Mouse (Mus musculus): ENCODE measurements around the gene Ostm1. TPM values are rescaled to one million over a fixed set of nuclear protein-coding genes. Genes with fewer than 3 reads are reported as not detected.

Ostm1 gene
- polyA plus RNA-seq, 1 experiment from 2014 or later: 12.2 TPM

DNA sequence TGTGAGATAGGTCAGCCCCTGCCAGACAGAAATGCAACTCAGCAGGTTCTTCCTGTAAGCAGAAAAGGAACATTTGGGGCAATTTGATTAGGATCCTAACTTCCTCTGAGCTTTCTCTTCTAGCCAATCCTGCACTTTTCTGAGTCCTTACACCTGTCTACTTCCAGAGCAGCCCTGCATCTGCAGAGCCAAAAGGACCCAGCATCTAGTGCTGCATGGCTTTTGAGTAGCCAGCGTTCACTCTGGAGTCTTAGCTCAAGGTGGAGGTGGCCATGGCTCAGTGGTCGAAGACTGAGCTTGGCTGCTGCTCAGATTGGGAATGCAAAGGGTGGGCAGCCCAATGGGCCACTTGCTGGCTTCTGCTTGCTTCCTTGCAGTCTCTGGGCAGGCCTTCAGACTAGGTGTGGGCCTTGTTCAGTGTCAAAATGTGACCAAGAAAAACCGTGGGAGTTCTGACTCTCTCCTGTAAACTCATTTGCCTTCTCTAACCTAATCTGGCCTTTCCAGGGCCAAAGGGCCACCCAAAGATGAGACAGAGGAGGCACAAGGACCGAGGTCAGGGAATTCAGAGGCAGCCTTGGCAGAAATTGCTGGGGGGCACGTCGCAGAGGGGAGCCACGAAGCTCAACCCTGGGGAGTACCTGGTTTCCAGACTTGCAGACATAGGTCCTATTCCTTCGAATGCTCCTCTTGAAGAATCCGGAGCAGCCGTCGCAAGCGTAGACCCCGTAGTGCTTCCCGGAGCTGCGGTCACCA lies 5.9 kb upstream of the Ostm1 start:
- H3K9ac ChIP-seq: no peak overlapping the region
- no peak overlapping the region for H3K4me2 ChIP-seq
- ATAC-seq (ENCODE audit: insufficient read depth): no peak
- 3% methylated on average over 15 of the region's 15 CpGs for WGBS (ENCODE audit: insufficient replicate concordance)
- no peak overlapping the region for H3K4me3 ChIP-seq (replicated peaks)
- no peaks in the 10 kb centered on the region for H3K9me3 ChIP-seq (replicated peaks)
- peaks cover 100% of the 10 kb centered on the region for H3K27me3 ChIP-seq
- H3K27ac ChIP-seq (replicated peaks): no peak overlapping the region
- no peaks in the 10 kb centered on the region for H3K36me3 ChIP-seq (replicated peaks)
- H3K4me1 ChIP-seq (replicated peaks): peaks cover 5% of the 10 kb centered on the region; the same call in 1 of the 2 replicates

DNA sequence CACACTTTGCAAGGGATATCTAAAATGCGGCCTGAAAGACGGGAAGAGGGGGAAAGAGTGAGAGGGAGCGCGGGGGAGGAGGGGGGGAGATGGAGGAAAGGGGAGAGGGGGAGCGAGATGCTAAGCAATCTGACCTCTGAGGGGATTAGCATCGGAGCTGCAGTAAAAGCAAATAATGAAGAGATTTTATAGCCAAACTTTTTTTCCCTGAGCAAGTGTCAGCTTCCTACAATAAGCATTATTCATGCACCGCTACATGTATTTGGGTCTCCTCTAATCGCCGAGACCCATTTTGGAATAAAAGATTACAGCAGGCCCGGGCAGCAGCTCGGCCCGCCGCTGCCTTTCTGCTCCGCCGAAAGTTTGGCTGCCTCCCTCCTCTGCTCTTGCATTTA lies 5.3 kb upstream of the Ostm1 start:
- 2% methylated on average over 15 of the region's 15 CpGs for WGBS (ENCODE audit: insufficient replicate concordance)
- Histone ChIP-seq H3K4me2 (no peak overlapping the region), H3K4me3 (replicated peaks) (no peak overlapping the region), H3K36me3 (replicated peaks) (no peaks in the 10 kb centered on the region), H3K4me1 (replicated peaks) (peaks cover 5% of the 10 kb centered on the region; the same call in 1 of the 2 replicates), H3K27me3 (peaks cover 100% of the 10 kb centered on the region), H3K9ac (no peak overlapping the region), H3K27ac (replicated peaks) (no peak overlapping the region), H3K9me3 (replicated peaks) (no peaks in the 10 kb centered on the region)
- no peak for ATAC-seq (ENCODE audit: insufficient read depth)

DNA sequence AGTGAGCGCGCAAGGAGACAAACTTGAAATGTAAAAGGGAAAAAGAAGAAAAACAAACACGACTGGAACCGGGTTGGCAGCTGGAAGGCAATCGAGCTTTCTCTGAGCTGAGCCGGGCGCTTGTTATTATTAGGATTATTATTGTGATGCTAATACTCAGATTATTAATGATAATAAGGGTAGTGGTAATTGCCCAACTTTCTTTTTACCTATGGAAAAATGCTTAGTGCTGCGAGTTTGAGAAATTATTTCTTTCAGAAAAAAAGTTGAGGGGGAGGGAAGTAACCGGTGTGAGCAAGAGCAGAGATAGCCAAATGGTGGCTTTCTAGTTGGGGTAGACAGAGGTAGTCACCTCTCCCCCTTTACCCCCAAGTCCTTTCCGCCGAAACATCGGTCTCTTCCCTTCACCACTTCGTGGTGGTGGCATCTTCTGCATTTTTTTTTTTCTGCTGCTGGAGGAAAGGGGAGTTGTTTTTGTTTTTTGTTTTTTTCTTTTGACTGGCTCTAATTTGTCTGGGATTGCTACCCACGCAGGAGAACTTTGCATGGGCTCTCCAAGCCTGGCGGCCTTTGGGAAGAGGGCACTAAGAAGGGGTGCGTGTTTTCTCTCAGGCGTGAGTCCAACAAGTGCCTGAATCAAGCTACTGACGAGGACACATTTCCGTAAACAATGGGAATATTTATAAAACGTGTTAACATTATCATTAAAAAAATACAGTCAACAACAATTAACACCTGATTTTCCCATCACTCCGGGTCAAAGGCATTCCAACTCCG lies 4.7 kb upstream of the Ostm1 start:
- Histone ChIP-seq H3K4me2 (no peak overlapping the region), H3K9ac (no peak overlapping the region), H3K4me3 (replicated peaks) (no peak overlapping the region), H3K9me3 (replicated peaks) (no peaks in the 10 kb centered on the region), H3K27me3 (peaks cover 100% of the 10 kb centered on the region), H3K27ac (replicated peaks) (no peak overlapping the region), H3K4me1 (replicated peaks) (peaks cover 5% of the 10 kb centered on the region; the same call in 1 of the 2 replicates), H3K36me3 (replicated peaks) (no peaks in the 10 kb centered on the region)
- 3% methylated on average over 22 of the region's 22 CpGs for WGBS (ENCODE audit: insufficient replicate concordance)
- no peak for ATAC-seq (ENCODE audit: insufficient read depth)

DNA sequence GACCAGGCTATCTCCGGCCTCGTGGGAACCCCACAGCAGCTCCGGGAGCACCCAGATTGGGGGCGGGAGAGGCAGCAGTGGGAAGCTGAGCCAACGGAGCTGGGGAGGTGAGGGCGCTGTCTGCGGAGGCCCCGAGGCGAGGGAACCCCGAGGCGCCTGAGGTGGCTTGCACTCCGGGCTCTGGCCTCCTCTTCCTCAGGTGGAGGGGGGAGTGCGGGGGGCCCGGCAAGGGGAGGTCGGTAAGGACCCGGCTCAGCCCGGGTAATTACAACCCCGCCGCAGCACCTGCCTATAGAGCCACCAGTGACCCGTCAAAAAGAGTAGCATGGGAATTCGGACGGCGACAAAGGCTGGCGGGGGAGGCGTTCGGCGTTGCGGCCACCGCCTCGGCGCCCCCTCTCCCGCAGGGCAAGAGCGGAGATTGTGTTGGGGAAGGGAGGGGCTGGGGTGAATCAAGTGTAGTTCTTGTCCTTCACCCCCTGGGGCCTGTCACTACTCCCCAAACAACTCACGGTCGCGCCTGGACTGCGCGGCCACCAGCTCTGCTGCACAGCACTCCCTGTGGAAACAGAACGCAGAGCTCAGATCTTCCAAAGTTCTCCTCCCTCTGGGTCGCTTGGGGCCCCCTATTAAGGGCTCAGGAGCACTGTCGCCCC lies 4.0 kb upstream of the Ostm1 start:
- Histone ChIP-seq H3K9ac (no peak overlapping the region), H3K36me3 (replicated peaks) (no peaks in the 10 kb centered on the region), H3K27ac (replicated peaks) (no peak overlapping the region), H3K4me2 (no peak overlapping the region; the same call in 1 of the 2 replicates), H3K4me1 (replicated peaks) (peaks cover 5% of the 10 kb centered on the region; the same call in 1 of the 2 replicates), H3K4me3 (replicated peaks) (no peak overlapping the region; the same call in 1 of the 2 replicates), H3K27me3 (peaks cover 100% of the 10 kb centered on the region), H3K9me3 (replicated peaks) (no peaks in the 10 kb centered on the region)
- 1% methylated on average over 41 of the region's 41 CpGs for WGBS (ENCODE audit: insufficient replicate concordance)
- ATAC-seq (ENCODE audit: insufficient read depth): no peak

DNA sequence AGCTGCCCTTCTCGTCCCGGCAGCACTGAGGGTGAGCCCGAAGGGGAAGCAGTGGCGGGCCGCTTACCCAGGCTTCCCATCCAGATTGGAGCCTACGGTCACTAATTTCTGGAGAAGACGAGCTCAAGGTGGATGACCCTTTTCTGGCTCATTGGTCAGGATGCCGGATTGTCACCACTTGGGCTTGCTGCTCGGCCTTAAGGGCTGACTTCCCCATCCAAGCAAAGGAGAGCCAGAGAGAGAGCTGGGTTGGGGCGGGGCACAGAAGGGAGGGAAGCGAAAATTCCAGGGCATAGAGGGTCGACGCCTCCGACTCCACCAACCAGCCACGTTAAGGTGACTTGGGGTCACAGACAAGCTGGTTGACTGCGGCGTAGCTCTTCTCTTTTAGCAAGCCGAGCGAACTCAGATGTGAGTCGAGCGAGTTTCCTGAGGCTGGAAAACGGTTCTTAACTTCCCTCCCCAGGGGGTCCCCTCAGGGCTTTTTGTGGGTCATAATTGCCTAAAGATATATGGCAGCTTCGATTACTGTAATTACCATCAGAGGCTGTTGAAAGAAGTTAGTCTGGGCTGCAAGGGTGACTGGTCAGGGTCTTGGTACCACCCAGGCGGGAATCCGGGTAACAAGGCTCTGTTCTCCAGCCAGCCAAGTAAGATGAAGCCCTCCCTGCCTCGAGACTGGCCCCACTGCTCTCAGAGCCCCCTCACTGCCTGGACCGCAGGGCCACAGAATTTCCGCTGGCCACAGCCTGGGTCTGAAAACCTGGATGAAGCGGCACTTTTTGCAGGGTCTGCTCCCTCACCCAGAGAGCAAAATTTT lies 3.3 kb upstream of the Ostm1 start:
- H3K36me3 ChIP-seq (replicated peaks): no peaks in the 10 kb centered on the region
- H3K27me3 ChIP-seq: peaks cover 100% of the 10 kb centered on the region
- no peak overlapping the region for H3K27ac ChIP-seq (replicated peaks)
- no peak for ATAC-seq (ENCODE audit: insufficient read depth)
- H3K9me3 ChIP-seq (replicated peaks): no peaks in the 10 kb centered on the region
- no peak overlapping the region for H3K4me3 ChIP-seq (replicated peaks)
- 2% methylated on average over 29 of the region's 29 CpGs for WGBS (ENCODE audit: insufficient replicate concordance)
- peaks cover 5% of the 10 kb centered on the region; the same call in 1 of the 2 replicates for H3K4me1 ChIP-seq (replicated peaks)
- no peak overlapping the region for H3K9ac ChIP-seq
- no peak overlapping the region for H3K4me2 ChIP-seq

DNA sequence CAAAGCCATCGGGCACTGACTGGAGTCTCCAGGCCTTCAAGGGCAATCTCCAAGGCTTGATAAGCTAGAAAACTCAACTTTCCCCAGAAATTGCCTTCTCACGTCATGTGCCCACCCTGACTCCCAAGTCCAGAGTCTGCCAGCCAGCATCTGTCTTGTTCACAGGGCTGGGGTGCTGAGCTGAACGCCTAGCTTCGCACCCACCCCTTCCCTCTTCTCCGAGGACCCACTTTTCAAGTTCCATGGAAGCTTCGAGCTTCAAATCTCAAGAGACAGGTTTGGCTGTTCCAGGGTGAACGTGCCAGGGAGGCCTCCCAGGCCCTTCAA lies 2.7 kb upstream of the Ostm1 start:
- Histone ChIP-seq H3K9me3 (replicated peaks) (no peaks in the 10 kb centered on the region), H3K27ac (replicated peaks) (no peak overlapping the region), H3K9ac (no peak overlapping the region), H3K4me3 (replicated peaks) (no peak overlapping the region), H3K4me2 (no peak overlapping the region), H3K4me1 (replicated peaks) (peaks cover 5% of the 10 kb centered on the region; the same call in 1 of the 2 replicates), H3K36me3 (replicated peaks) (no peaks in the 10 kb centered on the region), H3K27me3 (peaks cover 100% of the 10 kb centered on the region)
- WGBS (ENCODE audit: insufficient replicate concordance): 3% methylated on average over 7 of the region's 7 CpGs
- no peak for ATAC-seq (ENCODE audit: insufficient read depth)

DNA sequence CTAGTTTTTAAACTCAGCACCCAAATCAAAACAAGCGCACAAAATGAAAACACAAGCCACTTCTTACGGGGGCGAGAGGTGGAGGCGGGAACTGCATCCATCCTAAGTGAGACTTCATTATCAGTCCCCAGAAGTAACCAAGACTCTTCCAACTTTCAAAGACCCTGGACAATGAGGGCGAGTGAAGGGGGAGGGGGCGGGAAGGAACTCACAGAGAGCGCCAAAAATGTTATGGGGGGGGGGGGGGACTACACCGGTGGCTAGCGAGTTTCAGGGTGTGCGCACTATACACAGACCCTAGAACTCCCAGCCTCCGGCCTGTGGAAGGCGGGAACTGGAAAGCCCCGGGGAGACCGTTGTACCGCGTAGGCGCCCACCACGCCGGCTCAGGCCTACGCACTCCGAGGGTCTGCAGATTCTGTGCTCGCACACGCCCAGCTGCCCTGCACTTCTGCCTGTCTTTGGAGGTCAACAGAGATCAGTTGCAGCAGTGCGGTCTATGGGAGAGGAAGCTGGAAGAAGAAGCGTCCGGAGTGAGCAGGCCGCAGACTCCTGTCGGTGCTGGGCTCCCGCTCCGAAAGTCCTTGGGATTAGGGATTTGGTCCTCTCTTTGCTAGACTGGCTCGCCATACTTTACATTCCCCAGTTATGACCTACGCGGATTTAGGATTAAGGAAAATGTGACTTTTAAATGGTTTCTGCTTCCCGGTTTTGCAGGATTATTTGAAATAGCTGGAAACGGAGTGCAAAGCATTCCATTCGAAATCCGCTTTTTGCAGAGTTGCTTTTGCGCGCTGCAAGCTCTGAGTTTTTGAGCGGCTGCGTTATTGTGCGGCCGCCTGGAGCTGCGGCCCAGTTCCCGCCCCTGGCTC lies 1.7 kb upstream of the Ostm1 start:
- ATAC-seq (ENCODE audit: insufficient read depth): no peak
- WGBS (ENCODE audit: insufficient replicate concordance): 1% methylated on average over 44 of the region's 45 CpGs
- H3K4me1 ChIP-seq (replicated peaks): peaks cover 5% of the 10 kb centered on the region; the same call in 1 of the 2 replicates
- no peaks in the 10 kb centered on the region for H3K36me3 ChIP-seq (replicated peaks)
- H3K4me3 ChIP-seq (replicated peaks): no peak overlapping the region
- H3K27me3 ChIP-seq: peaks cover 100% of the 10 kb centered on the region
- no peaks in the 10 kb centered on the region for H3K9me3 ChIP-seq (replicated peaks)
- H3K27ac ChIP-seq (replicated peaks): no peak overlapping the region
- no peak overlapping the region; the same call in 1 of the 2 replicates for H3K4me2 ChIP-seq
- no peak overlapping the region for H3K9ac ChIP-seq

DNA sequence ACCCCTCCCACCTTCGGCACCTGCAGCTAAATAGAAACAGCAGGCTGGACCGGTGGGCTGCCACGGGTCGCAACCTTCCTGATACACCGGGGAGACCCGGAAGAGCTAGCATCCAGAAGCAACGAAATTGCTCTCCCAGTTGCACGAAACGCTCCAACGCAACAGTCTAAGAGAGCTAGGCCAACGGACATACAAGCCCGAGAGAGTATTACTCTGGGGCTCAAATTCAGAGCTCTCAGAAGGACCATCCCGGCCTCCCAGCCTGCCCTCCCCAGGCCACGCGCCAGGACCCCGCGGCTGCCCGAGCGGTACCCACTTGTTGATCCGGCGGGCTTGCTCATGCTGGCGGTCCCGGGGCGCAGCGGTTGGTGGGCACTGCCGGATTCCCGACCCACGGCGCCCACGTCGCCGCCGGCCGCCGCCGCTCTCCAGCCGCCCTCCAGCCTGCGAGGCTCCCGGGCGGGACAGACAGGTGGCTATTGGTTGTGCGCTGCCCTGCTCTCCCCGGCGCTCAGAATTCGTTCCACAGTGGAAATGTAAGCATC lies 984 bp upstream of the Ostm1 start:
- H3K4me2 ChIP-seq: no peak overlapping the region; the same call in 1 of the 2 replicates
- H3K4me3 ChIP-seq (replicated peaks): no peak overlapping the region
- 1% methylated on average over 44 of the region's 44 CpGs for WGBS (ENCODE audit: insufficient replicate concordance)
- no peaks in the 10 kb centered on the region for H3K9me3 ChIP-seq (replicated peaks)
- H3K27ac ChIP-seq (replicated peaks): no peak overlapping the region
- H3K27me3 ChIP-seq: peaks cover 100% of the 10 kb centered on the region
- H3K36me3 ChIP-seq (replicated peaks): no peaks in the 10 kb centered on the region
- H3K4me1 ChIP-seq (replicated peaks): peaks cover 5% of the 10 kb centered on the region; the same call in 1 of the 2 replicates
- ATAC-seq (ENCODE audit: insufficient read depth): no peak
- no peak overlapping the region for H3K9ac ChIP-seq

DNA sequence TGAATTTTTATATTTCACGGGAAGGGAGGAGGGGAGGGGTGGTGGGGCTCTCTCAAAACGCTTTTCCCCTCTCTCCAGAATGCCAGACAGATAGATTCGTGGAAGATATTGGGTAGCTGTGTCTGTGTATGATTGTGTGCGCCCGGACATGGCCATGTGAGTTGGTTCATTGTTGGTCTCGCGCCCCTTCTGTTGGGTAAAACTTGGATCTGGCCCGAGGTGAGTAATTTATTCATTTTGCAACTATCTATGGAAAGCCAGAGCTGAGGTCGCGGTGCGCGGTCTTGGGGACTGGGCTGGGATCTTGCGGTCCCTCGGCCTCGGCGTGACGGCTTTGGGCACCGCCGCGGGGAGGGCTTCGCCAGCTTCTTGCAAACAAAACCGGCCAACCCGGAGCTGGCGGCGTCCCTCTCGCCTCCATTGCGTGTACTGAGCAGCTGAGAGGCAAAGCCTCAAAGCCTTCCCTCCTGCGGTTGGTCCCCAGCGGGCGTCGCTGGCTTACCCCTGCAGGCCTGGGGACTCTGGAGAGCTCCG lies 347 bp downstream of the Ostm1 start:
- peaks cover 100% of the 10 kb centered on the region for H3K27me3 ChIP-seq
- no peaks in the 10 kb centered on the region for H3K9me3 ChIP-seq (replicated peaks)
- H3K4me3 ChIP-seq (replicated peaks): no peak overlapping the region
- peaks cover 5% of the 10 kb centered on the region; the same call in 1 of the 2 replicates for H3K4me1 ChIP-seq (replicated peaks)
- H3K4me2 ChIP-seq: no peak overlapping the region
- no peak overlapping the region for H3K27ac ChIP-seq (replicated peaks)
- WGBS (ENCODE audit: insufficient replicate concordance): 2% methylated on average over 32 of the region's 32 CpGs
- no peaks in the 10 kb centered on the region for H3K36me3 ChIP-seq (replicated peaks)
- H3K9ac ChIP-seq: no peak overlapping the region
- no peak for ATAC-seq (ENCODE audit: insufficient read depth)
